Mouse (Mus musculus): ENCODE data around the gene Lsmem1.

GRCm38 (mm10) chr12:40200484-40201235 lies 1.4 kb upstream of the Lsmem1 start:
- TF ChIP-seq EP300 (IDR thresholded peaks at IDR 0.05; ENCODE audit: low read depth), result no peak
- TF ChIP-seq CTCF (IDR thresholded peaks at IDR 0.05; ENCODE audit: low read depth), result no peak

Data from heart, postnatal 0 days (tissue).